Mouse (Mus musculus): ENCODE measurements around the gene Fam222a. TPM values are rescaled to one million over a fixed set of nuclear protein-coding genes. Genes with fewer than 3 reads are reported as not detected.

Fam222a gene
- total RNA-seq, 2 experiments from 2014 or later, result 0.29 to 0.54 TPM

DNA sequence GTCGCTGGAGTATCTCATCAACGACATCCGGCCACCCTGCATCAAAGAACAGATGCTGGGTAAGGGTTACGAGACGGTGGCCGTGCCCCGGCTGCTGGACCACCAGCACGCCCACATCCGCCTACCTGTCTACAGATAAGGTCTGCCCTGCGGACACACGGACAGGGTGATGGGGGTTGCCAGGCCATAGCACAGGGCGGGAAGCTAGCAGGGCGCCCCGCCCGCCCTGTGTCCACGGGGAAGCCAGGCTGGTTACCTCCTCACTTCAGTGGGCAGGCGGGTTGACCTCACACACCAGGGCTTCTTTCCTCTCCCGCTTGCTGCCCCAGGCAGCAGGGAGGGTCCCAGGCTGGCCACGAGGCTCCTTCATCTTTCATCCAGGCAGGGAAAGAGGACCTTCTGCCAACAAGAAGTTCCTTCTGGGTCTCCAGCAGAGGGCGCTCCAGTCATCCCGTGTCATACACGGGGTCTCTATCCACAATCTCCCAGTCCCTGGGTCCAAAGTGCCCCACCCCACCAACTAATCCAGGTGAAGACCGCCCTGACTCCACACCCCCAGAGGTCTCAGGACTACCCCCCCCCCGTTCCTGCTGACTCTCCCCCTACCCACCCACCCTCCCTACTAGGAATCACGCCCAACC lies 44.3 kb downstream of the Fam222a start:
- DNase-seq, result no peak

DNA sequence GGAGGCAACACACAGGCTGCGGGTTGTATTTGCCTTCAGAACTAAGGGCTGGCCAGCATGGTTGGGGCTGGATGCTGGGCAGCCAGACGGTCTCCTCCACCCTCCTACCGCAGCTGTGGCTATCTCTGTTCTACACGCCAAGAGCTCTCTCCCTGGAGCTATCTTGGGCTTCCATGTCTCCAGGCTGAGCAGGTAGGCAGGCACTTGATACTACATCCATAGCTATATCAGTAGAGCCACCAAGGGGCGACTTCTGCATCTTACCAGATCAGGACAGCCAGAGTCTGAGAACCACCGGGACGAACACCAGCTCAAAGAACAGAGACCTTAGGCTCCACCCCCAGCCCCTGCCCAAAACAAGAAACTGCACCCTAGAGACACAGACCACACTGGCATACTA lies 47.0 kb downstream of the Fam222a start:
- no peak for DNase-seq

DNA sequence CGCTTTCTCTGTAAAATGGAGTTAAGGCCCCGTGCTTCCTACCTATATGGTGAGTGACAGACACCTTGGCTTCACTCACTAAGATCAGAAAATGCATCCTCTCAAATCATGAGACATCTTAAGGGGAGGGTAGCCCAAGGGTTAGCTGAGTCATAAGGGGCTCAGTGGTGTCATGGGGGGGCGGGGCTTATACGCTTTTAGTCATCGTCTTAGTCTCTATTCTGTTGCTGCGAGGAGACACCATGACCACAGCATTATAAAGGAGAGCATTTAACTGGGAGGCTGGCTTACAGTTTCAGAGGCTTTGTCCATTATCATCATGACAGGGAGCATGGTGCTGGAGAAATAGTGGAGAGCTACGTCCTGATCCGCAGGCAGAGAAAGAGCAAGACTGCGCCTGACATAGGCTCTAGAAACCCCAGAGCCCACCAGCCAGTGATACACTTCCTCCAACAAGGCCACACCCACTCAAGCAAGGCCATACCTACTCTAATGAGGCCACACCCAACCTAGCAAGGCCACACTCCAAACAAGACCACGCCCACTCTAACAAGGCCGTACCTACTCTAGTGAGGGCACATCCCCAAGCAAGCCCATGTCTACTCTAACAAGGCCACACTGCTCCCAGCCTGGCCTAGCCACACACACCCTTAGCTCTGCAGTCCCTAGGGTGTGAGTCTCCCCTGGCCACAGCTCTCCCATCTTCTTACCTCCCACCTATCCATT lies 48.7 kb downstream of the Fam222a start:
- DNase-seq, result no peak

DNA sequence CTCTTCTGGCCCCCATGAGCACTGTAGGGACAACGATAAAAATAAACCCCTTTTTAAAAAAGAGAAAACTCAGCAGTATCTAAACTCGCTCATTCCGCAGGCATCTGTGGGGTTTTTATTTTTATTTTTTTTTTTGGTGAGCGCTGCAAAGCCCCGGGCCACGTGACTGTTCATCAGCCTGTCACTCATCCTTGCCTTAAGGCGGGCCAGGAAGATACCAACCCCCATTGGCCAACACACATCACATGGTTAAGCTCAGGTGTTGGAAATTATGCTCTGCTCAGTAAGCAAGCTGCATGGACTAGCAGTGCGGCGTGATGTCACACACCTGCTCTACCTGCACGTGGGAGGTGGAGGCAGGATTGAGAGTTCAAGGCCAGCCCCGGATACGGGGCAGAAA lies 50.0 kb downstream of the Fam222a start:
- DNase-seq, result no peak

DNA sequence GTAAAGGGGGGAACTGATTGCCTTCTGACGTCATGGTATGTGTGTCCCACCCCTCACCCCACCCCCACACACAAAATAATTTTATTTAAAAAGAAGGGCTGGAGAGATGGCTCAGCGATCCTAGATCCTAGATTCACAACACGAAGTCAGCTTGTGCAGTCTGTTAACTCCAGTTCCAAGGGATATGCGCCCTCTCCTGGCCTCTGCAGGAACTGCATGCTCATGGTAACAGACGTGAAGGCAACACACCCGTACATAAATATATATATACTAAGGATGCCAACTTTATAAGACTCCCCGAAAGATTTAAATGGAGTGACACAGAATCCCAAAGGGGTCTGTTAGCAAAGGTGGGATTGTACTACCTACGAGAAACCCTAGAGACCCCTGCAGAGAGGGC lies 51.0 kb downstream of the Fam222a start:
- no peak for DNase-seq

DNA sequence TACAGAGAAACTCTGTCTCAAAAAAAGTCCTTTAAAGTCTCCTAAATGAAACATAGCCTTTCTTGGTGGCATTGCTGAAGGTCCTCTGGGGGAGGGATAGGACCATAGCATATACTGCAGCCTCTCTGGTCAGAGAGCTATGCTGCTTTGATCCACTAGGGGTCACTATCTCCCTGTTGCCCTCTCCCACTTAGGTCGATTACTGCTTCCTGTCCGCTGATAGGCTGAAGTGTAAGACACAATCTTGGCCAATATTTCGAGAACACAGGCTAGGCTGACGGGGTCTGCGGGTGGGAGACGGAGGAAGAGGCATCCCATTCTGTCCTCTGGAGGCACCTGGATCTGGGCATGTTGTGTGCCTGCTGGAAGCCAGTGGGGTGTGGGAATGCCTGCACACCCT lies 52.5 kb downstream of the Fam222a start:
- no peak for DNase-seq

DNA sequence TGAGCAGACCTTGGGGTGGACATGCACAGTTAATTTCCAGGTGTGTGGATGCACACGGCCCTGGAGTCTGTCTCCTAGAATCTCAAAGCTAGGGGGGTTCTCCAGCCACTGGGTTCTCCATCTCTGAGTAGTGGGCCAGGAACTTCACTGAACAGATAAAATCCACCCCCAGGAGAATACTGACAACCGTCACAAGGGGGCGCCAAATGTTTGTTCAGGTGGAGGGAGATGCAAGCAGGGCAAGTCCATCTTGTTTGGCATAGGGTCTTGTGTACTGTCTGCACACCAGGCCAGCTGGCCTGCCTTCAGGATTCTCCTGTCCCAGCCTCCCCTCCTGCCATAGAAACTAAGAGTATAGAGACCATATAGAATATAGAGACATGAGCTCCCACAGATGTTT lies 57.8 kb downstream of the Fam222a start:
- DNase-seq, result no peak

DNA sequence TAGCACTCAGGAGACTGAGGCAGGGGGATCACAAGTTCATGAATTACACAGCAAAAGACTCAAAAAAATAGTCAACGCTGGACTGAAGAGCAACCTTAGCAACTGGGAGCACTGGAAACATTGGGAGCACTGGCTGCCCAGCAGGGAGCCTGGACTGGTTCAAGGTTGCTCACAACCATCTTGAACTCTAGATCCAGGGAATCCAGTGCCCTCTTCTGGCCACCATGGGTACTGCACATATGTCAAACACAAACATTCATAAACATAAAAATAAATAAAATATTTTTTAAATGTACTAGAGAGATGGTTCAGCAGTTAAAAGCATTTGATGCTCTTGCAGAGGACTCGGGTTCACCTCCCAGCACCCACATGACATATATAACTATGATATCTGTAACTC lies 63.5 kb downstream of the Fam222a start:
- DNase-seq, result no peak

DNA sequence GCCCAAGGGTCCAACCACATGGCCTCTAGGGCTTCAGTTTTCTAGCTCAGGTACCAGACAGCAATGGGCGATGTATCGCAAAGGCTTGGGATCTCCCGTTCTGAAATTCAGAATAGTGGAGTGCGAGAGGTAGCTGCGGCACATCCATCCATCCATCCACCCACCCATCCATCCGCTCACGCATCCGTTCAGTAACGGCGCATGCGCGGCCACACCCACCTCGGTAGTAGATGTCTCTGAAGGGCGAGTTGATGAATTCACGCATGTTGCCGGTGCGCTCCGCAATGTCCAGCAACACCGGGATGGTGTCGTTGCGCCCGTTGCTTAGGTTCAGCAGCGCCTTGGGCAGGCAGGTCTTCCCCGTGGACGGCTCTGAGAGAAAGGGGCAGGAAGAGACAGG lies 68.3 kb downstream of the Fam222a start:
- DNase-seq, result no peak

DNA sequence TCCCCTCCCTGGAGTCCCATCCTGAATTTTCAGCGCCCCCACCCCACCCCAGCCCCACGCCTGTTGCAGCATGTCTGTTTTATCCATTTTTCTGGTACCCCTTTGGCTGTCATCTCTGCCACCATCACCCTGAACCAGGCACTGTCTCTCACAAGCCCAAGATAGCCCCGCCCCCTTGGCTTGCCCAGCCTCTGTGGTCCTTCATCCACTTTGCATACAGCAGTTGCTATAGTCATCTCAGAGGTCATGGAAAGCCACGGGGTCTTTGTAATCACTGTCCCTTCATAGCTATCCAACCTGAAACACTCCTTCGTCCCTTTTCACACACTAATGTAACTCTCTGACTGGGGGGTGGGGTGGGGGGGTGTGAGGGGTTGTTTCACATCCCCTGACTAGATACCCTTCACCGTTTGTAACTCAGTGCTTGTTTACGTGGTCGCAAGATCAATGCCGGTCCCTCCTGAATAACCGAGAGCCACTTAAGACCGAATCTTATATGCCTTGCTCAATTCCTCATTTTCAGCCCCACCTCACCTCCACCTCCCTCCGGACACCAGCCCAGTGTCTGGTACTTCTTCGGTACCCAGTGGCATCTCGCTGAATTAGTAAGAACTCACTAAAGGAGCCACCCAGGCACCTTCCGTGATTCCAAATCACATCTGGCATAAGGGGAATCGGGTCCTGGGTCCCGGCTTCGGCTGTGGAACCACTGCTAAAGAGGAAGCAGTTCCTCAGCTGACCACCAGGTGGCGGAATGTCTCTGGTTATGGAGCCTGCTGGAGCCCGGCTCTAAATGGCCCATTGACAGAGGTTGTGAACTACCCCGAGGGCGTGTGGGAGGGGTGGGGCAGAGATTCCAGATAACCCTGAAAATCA lies 71.2 kb downstream of the Fam222a start:
- DNase-seq, result peak; percentile 68

DNA sequence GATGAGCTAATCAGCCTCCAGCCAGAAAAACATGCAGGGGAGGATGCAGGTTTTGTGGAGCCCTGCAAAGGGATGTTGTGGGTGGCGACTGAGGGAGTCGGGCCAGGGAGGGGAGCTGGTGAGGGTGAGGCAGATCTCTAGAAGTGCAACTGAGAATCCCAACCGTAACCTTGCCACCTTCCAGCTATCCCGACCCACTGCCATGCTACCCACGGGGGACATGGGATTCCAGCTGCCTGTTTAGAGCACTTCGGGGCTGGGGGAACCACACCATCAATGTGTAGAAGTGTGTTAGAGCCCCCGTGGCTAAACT lies 71.8 kb downstream of the Fam222a start:
- no peak for DNase-seq

DNA sequence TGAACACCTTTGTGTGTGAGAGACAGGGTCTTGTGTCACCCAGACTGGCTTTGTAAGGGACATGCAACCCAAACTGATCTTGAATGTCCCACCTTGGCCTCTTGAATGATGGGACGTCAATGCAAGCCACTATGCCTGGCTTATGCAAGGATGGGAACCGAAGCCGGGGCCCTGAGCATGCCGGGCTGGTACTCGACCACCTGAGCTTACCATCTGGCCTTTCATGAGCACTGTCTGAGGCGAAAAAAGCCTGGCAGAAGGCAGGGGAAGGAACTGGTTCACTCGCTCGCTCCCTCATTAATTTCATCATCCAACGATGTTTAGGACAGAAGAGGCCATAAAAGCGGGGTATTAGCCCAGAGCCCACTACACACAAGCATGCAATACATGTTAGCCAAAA lies 73.0 kb downstream of the Fam222a start:
- no peak for DNase-seq

DNA sequence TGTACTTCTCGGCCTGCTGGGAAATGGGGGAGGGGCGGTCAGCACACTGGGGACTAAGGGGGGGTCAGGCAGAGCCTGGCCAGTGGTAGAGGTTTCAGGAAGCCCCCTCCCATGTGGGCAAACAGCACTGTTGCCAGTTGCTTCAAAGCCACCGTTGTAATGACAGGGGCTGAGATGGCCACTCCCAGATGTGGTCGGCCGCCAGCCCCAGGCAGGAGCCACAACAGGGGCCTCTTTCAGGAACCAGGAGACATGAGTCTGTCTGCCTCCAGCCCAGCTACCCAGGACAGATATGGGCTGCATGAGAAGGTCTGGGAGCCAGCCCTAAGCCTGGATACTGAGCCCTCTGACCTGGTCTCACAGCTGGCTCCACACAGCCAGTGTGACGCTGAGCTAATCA lies 77.1 kb downstream of the Fam222a start:
- DNase-seq, result no peak

DNA sequence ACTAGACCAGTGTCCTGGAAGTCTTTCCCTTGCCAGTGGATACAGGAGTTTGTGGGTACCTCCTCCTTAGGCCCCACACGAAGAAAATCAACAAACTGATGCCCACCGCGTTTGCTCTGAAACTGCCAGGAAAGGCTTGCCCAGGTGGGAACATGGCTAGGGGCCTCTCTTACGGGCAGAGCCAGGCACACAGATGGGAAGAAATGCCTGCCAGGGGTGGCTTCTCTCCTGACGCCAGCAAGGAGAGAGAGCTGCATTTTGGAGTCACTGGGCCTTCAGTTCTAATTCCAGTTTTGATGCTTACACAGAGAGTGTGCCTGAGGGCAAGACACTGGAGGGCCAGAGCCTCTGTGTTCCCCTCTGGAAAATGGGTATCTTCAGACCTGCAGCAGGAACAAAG lies 78.1 kb downstream of the Fam222a start:
- DNase-seq, result no peak

DNA sequence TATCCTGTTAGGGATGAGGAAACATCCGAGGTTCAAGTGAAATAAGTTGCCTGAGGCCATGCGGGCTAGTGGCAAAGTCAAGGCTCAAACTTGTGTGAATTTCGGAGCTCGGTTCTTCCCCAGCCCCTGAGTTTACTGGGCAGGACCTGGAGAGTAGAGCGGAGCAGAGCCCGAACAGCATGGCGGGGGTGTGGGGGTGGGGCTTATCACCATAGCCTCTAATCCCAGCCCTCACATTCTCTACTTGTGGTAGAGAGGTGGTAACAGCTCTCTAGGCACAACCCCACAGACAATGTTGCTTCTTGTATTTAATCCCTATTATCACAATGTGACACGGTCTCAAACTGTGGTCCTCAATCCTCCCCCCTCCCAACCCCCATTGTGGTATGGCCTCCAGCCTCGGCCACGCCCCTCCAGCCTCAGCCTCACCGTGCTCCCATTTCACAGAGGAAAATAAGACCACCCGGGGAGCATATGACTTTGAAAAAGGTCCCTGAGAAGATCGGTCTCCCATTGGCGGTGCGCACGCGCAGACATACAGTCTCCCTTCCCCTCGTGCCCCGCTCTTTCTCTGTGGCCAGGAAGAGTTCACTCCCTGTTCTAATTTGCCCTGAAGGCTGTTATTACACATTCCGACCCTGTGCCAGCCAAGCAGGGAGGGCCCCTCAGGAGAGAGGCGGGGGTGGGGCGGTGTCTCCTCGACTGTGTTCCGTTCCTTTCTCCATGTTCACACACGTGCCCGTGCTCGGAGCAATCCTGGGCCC lies 79.6 kb downstream of the Fam222a start:
- DNase-seq, result peak; percentile 18

DNA sequence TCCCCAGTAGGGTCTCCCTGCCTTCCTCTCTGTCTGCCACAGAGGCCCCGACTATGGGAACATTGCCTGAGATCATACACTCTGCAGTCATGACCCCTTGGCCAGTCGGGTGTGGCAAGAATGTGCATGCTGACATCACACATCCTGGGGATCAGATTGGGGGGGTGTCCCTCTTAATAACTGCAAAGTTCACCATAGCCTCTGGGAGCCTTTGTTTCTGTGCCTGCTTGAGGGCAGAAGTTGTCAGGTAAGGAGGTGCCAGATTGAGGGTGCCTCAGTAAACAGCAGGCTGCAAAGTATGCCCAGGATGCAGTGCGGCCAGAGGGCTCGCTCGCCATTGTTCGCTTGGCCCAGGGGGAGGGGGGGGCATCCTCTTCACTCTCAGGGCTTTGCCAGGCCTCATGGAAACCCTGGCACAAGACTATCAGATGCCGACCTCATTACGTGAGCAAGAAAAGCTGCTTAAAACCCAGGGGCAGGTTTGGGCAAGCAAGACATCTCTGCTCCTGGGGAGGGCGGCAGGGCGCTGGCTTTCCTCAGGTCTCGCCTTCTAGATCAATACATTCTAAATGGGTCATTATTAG lies 81.0 kb downstream of the Fam222a start:
- no peak for DNase-seq

DNA sequence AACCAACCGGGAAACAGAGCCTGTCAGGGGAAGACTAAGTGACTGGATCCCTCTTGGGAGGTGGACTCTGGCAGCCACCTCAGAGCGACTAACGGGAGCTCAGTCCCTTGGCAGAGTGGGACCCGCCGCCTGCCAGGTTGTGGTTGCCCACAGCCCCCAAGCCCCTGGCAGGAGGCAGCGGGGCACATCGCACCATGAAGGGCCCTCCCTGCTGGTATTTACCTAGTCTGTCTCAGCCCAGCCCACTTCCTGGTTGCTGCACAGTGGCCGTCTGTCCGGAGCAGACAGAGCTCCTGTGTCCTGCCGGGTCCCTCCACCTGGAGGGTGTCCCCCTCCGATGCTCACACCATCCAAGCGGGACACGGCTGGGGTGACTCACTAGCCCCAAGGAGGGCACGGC lies 83.2 kb downstream of the Fam222a start:
- DNase-seq, result no peak

DNA sequence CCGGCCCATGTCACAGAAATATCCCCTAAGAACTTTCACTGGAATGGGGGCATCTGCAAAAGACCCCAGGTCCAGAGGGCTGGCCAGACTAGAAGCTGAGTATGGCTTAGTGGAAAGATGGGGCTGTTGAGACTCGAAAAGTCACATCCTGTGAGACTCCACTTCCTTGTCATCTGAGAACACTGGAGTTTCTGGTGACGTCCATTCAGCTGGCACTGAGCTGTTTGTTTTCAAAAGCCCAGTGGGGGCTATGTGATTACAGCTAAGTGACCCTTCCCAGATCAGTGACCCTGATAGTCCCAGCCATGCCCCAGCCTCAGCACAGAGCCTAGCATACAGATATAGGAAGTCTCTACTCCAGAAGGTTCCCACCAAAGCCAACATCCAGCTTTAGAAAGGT lies 83.6 kb downstream of the Fam222a start:
- DNase-seq, result no peak

DNA sequence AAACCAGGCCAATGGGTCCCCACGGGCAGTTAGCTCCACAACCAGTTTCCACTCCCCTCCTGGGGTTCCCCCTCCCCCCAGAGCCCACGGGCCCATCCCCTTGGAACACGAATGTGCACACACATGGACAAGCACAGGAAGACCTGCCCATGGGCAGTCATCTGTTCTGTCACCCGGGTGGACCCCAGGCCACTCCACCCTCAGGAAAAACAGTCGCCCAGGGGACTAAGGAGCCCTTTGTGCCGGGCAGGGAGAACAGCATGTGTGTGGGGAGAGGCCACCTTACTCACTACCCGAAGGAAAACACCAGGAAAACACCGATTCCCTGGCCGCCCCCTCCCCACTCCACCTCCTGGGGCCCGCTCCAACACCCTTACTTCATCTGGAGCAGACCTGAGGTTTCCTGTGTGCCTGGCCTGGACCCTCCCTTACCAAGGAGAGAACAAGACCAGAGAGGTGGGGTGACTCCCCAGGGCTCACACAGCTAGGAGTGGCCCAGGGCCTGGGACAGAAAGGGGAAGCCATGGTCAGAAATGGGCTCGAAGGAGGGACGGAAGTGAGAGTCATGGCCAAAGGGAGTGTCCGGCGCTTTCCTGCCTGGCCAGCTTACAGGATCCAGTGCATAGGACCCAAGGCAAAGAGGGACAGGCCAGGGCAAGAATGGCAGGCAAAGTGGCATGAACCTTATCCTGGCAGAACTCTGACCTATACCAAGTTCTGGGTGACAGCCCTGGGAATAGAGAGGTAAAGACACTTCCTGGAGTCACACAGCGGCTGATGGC lies 86.0 kb downstream of the Fam222a start:
- DNase-seq, result no peak

DNA sequence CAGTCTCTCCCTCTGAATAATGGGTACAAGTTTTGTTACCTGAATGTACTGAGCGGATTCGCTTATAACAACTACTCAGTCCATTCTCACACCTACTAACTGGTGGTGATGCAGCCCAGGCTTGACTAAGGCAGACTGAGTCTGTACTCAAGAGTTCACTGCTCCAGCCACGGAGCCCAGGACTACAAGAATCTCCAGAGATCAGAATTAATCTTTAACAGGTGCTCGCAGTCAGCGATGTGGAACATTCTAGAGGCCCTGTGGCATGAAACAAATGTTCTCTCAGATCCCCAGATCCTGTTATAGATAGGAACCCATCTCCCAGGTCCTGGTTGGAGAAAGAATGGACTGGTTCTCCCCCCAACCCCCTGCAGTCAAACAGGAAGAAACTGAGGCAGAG lies 87.9 kb downstream of the Fam222a start:
- no peak for DNase-seq

DNA sequence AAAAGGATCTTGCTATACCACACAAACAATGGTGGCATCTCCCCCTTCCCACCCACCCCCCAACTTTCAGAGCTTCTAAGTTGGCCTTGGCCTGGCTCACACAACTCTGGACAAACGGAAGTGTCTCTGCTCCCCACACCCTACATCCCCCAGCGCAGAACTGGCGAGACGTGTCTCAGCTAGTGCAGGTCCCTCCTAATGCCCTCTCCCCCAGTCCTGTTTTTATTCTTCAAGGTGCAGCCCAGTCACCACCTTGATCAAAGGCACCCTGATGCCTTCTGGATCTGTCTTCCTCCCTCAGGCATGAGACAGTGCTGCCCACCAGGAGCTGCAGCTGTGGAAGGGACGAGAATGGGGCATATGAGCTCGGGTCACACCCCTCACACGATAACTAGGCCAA lies 88.5 kb downstream of the Fam222a start:
- DNase-seq, result no peak

DNA sequence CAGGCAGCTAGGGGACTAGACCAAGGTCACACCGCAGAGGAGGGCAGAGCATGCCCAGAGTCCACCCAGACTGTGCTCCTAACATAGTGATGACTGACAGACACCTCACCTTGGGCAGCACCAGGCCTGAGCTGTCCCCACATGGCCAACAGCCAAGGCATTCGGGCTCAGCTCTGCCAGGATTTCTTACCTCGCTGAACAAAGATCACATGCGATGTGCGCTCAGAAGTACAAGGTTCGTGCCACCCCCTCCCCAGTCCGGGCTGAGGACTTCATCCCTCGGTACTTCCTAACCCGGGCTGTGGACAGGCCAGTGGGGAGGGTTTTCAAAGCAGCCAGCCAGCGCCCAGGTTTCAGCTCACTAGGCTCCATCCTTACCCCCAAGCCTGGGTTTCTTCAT lies 89.6 kb downstream of the Fam222a start:
- no peak for DNase-seq

Data from gastrocnemius, postnatal 25 days (tissue).